Mouse (Mus musculus) megakaryocyte, embryonic 14.5 days (primary cell): ENCODE measurements around the gene Opcml.

ENCODE experiments used
- FLI1 ChIP-seq: IDR thresholded peaks from 2 replicates; pipeline ENCODE4 v1.6.1; 2012; ENCODE audit warnings: low read length, inconsistent platforms, mixed read lengths
- GATA1 ChIP-seq: IDR thresholded peaks from 3 replicates; pipeline ENCODE4 v1.6.1; 2012; ENCODE audit warnings: mixed read lengths, low read length, inconsistent platforms, borderline replicate concordance

DNA sequence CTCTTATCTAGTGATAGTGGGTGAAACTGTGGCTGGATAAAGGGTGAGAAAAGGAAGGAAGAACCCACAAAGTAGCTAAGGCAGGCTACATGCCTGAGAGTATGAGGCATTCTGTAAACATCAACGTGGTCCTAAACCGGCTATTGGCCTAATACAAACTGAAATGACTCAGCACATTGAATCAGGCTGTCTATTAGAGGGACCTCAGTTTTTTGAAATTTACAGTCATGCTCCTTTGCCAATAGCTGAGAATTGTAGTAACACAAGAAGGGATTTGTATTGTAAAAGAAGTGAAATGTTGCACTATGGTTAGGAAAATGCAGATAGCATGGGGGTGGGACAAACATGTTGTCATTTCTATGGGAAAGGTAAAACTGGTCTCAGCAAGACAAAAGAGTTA lies 10.4 kb downstream of the Opcml start:
- TF ChIP-seq GATA1 (no peak), FLI1 (no peak)
